Mouse (Mus musculus) C2C12 (cell line): ENCODE measurements around the gene Nfasc. TPM values are rescaled to one million over a fixed set of nuclear protein-coding genes. Genes with fewer than 3 reads are reported as not detected.

Experiments used
- H3K27me3 ChIP-seq: one replicate; pipeline ENCODE4 v1.6.1; 2011; ENCODE audit not compliant: control insufficient read depth, insufficient read depth, insufficient read length
- H3K36me3 ChIP-seq: one replicate; pipeline ENCODE4 v1.6.1; 2011; ENCODE audit not compliant: control insufficient read depth, insufficient read depth
- H3K4me3 ChIP-seq: one replicate; pipeline ENCODE4 v1.5.1; 2011; ENCODE audit warnings: mild to moderate bottlenecking, control low read depth; ENCODE audit not compliant: poor library complexity, insufficient read depth, severe bottlenecking
- H3K79me2 ChIP-seq: one replicate; pipeline ENCODE4 v1.6.1; 2011; ENCODE audit not compliant: control insufficient read depth, insufficient read depth
- H3K79me3 ChIP-seq: one replicate; pipeline ENCODE4 v1.6.1; 2011; ENCODE audit warnings: low read depth, control low read depth
- H3ac ChIP-seq: one replicate; pipeline ENCODE3; 2011; ENCODE audit warnings: low read depth; ENCODE audit not compliant: control insufficient read depth, insufficient read length
- CEBPB ChIP-seq: IDR thresholded peaks from one replicate; pipeline ENCODE4 v1.6.1; 2011; ENCODE audit warnings: low read depth, mild to moderate bottlenecking, control low read depth, moderate library complexity
- CTCF ChIP-seq: IDR thresholded peaks from one replicate; pipeline ENCODE4 v1.5.1; 2011; ENCODE audit not compliant: control insufficient read depth, insufficient read depth, insufficient read length
- FOSL1 ChIP-seq: IDR thresholded peaks from one replicate; pipeline ENCODE4 v1.8.0; 2011; ENCODE audit warnings: mild to moderate bottlenecking, low read length; ENCODE audit not compliant: poor library complexity, insufficient read depth, severe bottlenecking
- MAX ChIP-seq: IDR thresholded peaks from one replicate; pipeline ENCODE4 v1.6.1; 2011; ENCODE audit warnings: mild to moderate bottlenecking, control low read depth
- MYOD1 ChIP-seq: IDR thresholded peaks from one replicate; pipeline ENCODE4 v1.6.1; 2011; ENCODE audit warnings: low read depth; ENCODE audit not compliant: control insufficient read depth, insufficient read length
- MYOG ChIP-seq: IDR thresholded peaks from one replicate; pipeline ENCODE4 v1.6.1; 2011; ENCODE audit not compliant: control insufficient read depth, insufficient read length; ENCODE audit errors: extremely low read depth
- USF1 ChIP-seq: IDR thresholded peaks from one replicate; pipeline ENCODE4 v1.6.1; 2011; ENCODE audit warnings: low read depth, mild to moderate bottlenecking, control low read depth, moderate library complexity
- long read RNA-seq, 2 experiments: library from polyadenylated mRNA; unstranded; transcript quantifications; one replicate each; pipeline ENCODE4 v2.0.0; 2019 to 2020
- polyA plus RNA-seq: library from polyadenylated mRNA; unstranded; fragments of >200 nt; fragmentation: generic; extraction: Trizol; gene quantifications from one replicate; pipeline ENCODE4 v1.2.1, GENCODE M21; 2012; ENCODE audit warnings: missing spikeins

The Nfasc gene
- not detected for polyA plus RNA-seq
- long read RNA-seq, experiment 1 = 0 reads
- long read RNA-seq, experiment 2 = 0 reads

GRCm38 (mm10) chr1:132741175-132741997 lies at the start of gene Nfasc:
Nfasc (minus strand) TSS chr1:132741797.
- Histone ChIP-seq H3K79me3 (no peaks in the 10 kb centered on the region), H3ac (no peak within 1 kb of the TSS), H3K27me3 (peaks cover 63% of the 10 kb centered on the region), H3K36me3 (no peaks in the 10 kb centered on the region), H3K79me2 (no peaks in the 10 kb centered on the region), H3K4me3 (no peak within 1 kb of the TSS)
- no peak for TF ChIP-seq MYOD1
- no peak for TF ChIP-seq USF1
- no peak for TF ChIP-seq CEBPB
- no peak for TF ChIP-seq MAX
- TF ChIP-seq FOSL1 = no peak
- TF ChIP-seq MYOG = no peak
- no peak for TF ChIP-seq CTCF

GRCm38 (mm10) chr1:132791049-132791448 lies 49.5 kb upstream of the Nfasc start:
- no peak for TF ChIP-seq CEBPB
- TF ChIP-seq MYOG = no peak
- no peak for TF ChIP-seq MAX
- TF ChIP-seq CTCF = no peak
- TF ChIP-seq FOSL1 = no peak
- TF ChIP-seq USF1 = no peak
- TF ChIP-seq MYOD1 = no peak
- H3K79me3 ChIP-seq = no peaks in the 10 kb centered on the region
- H3K4me3 ChIP-seq = no peak overlapping the region
- no peak overlapping the region for H3ac ChIP-seq
- H3K79me2 ChIP-seq = no peaks in the 10 kb centered on the region
- no peaks in the 10 kb centered on the region for H3K36me3 ChIP-seq
- no peaks in the 10 kb centered on the region for H3K27me3 ChIP-seq

GRCm38 (mm10) chr1:132786866-132787265 lies 45.3 kb upstream of the Nfasc start:
- no peak for TF ChIP-seq USF1
- no peak for TF ChIP-seq MAX
- TF ChIP-seq MYOD1 = no peak
- TF ChIP-seq CEBPB = no peak
- no peak for TF ChIP-seq MYOG
- TF ChIP-seq FOSL1 = no peak
- no peak for TF ChIP-seq CTCF
- Histone ChIP-seq H3K36me3 (no peaks in the 10 kb centered on the region), H3K79me3 (no peaks in the 10 kb centered on the region), H3K4me3 (no peak overlapping the region), H3K27me3 (peaks cover 3% of the 10 kb centered on the region), H3ac (no peak overlapping the region), H3K79me2 (no peaks in the 10 kb centered on the region)

GRCm38 (mm10) chr1:132781607-132782445 lies 40.2 kb upstream of the Nfasc start:
- Histone ChIP-seq H3K79me3 (no peaks in the 10 kb centered on the region), H3K36me3 (no peaks in the 10 kb centered on the region), H3ac (no peak overlapping the region), H3K27me3 (peaks cover 8% of the 10 kb centered on the region), H3K79me2 (no peaks in the 10 kb centered on the region), H3K4me3 (no peak overlapping the region)
- TF ChIP-seq CEBPB = no peak
- no peak for TF ChIP-seq USF1
- no peak for TF ChIP-seq MYOD1
- no peak for TF ChIP-seq MAX
- TF ChIP-seq MYOG = no peak
- TF ChIP-seq FOSL1 = no peak
- TF ChIP-seq CTCF = no peak

GRCm38 (mm10) chr1:132780961-132781360 lies 39.4 kb upstream of the Nfasc start:
- Histone ChIP-seq H3ac (no peak overlapping the region), H3K36me3 (no peaks in the 10 kb centered on the region)

More at GRCm38 (mm10) chr1:132780961-132781360, 39.4 kb upstream of the Nfasc start:
- Histone ChIP-seq H3K27me3 (peaks cover 7% of the 10 kb centered on the region), H3K79me3 (no peaks in the 10 kb centered on the region), H3K79me2 (no peaks in the 10 kb centered on the region), H3K4me3 (no peak overlapping the region)
- TF ChIP-seq USF1 (no peak), CTCF (no peak), CEBPB (no peak), FOSL1 (no peak), MAX (no peak), MYOG (no peak), MYOD1 (no peak)
